Mouse (Mus musculus) spleen, postnatal 14 days (tissue): ENCODE data around the gene Snrnp35.
A peak's percentile ranks its signal among the peaks of the same experiment; 100 is the strongest.

ENCODE experiments used
- DNase-seq, 2 experiments: peaks; one replicate each; pipeline ENCODE4 v3.0.0; 2021 to 2022; ENCODE audit warnings: low spot score in 2 of 2

Snrnp35 gene

GRCm38 (mm10) chr5:124536776-124537175 is 53.8 kb downstream of the Snrnp35 start:
- DNase-seq: no peak

- peak in 1 of 2 experiments; percentile 61 for DNase-seq
Observed at GRCm38 (mm10) chr5:124538813-124539792, 56.2 kb downstream of the Snrnp35 start.

- no peak for DNase-seq
Observed at GRCm38 (mm10) chr5:124539905-124540304, 57.0 kb downstream of the Snrnp35 start.

GRCm38 (mm10) chr5:124540383-124540786 is 57.5 kb downstream of the Snrnp35 start, which contains the start of gene Tmed2:
TSS of gene Tmed2 (plus strand) at chr5:124540695.
- DNase-seq: peak; percentile 83 to 91
